Mouse (Mus musculus): Measurements from ENCODE around the gene Baz2b.
A peak's percentile ranks its signal among the peaks of the same experiment; 100 is the strongest.

Gene Baz2b

DNA sequence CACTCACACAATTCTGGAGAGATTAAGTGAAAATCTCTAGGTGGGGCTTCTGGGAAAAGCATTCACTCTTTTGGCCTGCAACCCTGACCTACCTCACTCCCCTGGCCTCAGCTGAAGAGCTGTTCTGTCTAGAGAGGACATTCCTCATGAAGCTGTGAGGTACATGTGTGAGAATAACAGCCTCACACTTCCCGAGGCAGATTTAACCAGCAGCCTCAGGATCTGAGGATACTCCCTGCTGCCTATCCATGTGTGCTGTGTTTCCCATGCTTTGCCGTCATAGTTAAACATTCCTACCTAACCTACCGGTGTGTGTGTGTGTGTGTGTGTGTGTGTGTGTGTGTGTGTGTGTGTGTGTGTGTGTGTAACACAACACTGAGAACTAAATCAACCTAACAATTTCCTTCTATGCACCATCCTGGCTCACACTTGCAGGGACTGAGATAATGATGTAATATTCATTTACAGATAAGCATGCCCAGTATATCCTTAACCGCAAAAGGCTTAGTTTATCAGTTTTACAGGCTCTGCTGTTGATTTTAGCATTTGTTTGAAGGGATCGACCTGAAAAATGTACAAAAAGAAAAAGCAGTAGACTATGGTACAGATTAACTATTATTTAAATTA, 206.5 kb downstream of the Baz2b start:
- no peak for DNase-seq (ENCODE audit: low spot score)

- DNase-seq (ENCODE audit: low spot score), result no peak
Observed at GRCm38 (mm10) chr2:60000268-60000667, 209.4 kb downstream of the Baz2b start.

DNA sequence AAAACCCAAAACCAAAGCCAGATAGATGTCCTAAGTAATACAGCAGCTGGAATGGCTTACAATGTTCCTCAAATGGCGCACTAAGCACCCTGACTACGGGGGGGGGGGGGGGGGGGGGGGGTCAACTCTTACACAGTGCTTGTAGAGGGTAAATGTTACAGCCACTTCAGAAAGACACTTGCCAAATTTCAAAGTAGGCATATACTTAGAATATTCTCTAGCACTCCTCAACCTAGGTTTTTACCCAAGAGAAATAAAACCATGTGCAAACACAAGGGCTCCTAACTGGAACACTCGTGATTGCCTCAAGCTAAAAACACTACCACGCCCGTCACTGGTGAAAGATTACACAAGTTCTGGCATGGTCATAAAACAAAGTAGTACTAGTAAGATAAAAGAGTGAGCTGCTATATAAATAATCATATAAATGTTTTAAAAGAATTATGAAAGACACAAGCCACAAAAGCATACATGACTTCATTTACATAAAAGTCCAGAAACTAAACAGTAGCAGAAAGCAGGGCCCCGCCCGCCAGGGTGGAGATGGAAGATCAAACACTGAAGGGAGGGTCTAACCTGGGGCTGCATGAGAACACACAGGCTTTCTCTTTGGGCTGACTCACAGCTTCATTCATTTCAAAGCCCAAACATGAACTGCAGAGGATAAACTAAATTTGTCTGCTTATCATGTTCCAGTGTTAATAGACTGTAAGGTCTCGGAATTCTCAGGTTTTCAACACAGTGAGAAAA, 212.0 kb downstream of the Baz2b start:
- no peak for DNase-seq (ENCODE audit: low spot score)

DNA sequence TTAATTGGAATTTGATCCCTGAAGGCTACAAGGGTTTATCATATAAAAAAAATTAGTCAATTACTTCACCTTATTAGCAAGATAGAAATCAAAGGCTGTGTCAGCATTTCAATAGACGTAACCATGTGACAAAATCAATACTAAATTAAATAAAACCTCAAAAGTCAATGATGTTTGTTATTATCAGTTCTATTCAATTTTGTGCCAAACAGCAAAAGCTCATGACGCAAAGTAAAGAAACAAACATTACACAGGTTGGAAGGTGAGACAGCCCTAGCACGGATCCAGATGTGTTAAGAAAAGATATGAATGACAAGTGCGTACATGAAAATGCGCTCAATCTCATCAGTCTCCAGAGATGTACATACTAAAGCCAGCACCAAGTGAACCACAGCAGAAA, 212.7 kb downstream of the Baz2b start:
- DNase-seq (ENCODE audit: low spot score), result no peak

GRCm38 (mm10) chr2:59993190-59993535, 216.5 kb downstream of the Baz2b start:
- no peak for DNase-seq (ENCODE audit: low spot score)

DNA sequence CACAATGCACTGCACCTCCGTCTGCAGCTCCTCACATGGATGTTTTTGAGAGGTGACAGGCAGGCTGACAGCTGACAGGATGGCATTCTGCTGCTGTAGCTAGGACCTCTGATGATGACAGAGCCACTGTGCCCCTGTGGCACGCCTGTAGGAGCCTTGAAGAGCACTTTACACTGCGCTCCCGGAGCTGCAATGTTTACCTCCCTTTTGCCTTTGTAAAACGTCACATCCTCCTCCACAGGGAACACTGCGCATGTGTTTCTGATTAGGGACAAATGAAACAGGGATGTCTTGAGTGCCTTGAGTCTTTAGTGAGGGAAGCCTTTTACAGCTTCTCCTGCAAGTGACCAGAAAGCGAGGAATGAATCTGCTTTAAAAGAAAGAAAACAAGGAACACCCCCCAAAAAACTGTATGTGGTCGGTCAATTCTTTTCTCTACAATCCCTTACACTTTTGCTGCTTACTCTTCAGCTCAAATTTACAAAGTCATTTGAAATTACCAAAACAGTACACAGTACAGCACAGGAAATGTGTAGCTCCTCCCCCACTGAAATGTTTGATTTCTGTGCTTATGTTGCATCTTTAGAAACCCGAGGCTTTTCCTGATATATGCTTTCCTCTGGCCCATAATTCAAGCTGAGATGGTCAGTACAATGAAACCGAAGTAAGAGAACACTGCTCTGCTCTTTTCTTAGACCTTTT, 217.0 kb downstream of the Baz2b start:
- DNase-seq (ENCODE audit: low spot score), result no peak

DNA sequence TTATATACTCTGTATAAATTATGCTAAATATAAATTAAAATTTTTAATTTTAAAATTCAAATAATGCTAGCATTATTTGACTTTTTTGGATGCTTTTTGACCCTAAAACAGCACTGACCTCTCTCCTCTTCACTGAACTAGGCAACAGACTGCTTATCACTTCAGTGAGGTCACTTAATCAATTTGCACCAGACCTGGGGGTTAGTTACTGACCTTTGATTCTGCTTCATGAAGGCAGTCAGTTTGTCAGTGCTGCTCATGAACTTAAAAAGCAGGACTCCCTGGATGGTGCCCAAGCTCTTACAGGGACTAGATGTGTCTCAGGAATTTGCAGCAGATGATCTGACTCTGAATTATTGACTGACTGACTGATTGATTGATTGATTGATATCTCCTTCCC, 217.9 kb downstream of the Baz2b start:
- no peak for DNase-seq (ENCODE audit: low spot score)

DNA sequence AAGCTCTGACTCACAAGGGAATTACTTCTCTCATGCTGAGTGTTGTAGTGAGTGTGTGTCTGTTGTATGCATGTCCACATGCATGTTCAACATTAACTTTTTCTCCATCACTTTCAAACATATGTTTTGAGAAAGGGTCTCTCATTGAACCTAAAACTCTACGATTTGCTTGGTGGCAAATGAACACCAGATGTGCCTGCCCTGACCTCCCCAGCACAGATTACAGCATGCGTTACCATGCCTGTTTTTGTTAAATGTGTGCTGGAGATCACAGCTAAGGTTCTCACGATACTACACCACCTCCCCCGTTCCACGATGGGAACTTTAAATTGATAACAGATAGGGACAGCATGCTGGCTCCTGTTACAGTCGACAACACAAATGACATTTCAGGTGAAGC, 222.1 kb downstream of the Baz2b start:
- no peak for DNase-seq (ENCODE audit: low spot score)

DNA sequence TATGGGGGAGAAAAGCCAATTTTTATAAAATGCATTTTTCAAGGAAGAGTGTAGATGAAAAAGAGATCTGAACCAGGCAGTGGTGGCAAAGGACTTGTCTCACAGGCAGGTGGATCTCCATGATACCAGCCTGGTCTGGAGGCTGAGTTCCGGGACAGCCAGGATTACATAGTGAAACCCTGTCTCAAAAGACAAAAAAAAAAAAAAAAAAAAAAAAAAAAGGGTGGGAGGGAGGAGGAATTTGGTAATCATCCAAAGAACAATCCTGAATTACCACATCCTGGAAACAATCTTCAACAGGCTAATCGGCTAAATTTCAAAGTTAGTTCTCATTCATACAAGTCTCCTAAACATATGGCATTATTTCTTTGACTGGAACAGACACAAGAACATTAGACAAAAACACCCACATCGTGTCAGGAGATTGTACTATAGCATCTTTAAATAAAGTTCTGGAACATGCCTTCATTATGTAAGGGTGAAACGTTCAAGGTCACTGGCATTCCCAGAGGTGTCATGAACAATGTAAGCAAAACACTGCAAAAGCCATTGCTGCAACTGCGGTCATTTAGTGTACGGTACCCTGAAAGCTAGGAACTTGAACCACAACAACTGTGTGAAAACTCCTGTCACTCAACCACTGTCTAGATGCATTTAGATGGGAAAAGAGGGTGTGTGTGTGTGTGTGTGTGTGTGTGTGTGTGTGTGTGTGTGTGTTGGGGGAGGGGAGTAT, 230.0 kb downstream of the Baz2b start:
- peak; percentile 10 for DNase-seq (ENCODE audit: low spot score)

GRCm38 (mm10) chr2:59976680-59977079, 233.0 kb downstream of the Baz2b start:
- no peak for DNase-seq (ENCODE audit: low spot score)

DNA sequence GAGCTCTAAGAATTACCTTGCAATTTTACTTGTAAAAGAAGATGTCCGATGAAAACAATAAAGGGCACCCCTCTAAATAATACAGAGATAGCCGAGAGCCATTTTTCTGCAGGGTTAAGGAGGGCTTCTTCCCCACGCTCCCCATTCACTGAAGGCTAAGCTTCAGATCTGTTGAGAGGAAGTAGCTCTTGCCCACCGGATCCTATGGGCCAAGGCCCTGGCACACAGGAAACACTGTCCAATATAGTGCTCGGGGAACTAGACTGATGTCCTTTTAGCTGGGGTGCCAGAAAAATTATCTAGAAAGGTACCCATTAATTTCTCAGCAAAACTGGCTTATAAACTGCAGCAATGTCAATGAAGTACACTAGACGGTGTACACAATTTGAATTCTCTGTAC, 233.9 kb downstream of the Baz2b start:
- DNase-seq (ENCODE audit: low spot score), result no peak

- no peak for DNase-seq (ENCODE audit: low spot score)
Observed at GRCm38 (mm10) chr2:59973962-59974361, 235.7 kb downstream of the Baz2b start.

DNA sequence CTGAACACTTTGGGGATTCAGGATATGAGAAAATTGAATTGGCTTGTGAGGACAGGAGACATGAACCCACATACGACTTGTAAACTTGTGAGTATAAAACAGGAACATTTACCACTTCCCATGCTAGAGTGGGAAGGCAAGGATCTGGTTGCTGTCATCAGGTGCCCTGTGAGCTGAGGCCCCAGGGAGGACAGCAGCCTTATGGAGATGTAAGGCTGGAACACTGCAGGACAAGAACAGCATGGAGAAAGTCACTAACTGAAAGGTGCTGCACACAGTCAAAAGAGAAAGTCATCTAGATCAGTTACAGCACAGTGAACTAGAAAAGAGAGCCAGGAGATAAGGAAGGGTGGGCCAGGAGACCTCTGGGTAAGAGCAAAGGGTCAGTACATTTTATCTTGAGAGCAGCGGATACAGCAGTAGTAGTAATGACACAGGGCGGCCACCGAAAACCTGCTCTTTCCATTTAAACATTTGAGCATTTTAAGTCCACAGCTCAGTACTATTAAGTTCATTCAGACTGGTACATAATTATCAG, 236.5 kb downstream of the Baz2b start:
- no peak for DNase-seq (ENCODE audit: low spot score)

DNA sequence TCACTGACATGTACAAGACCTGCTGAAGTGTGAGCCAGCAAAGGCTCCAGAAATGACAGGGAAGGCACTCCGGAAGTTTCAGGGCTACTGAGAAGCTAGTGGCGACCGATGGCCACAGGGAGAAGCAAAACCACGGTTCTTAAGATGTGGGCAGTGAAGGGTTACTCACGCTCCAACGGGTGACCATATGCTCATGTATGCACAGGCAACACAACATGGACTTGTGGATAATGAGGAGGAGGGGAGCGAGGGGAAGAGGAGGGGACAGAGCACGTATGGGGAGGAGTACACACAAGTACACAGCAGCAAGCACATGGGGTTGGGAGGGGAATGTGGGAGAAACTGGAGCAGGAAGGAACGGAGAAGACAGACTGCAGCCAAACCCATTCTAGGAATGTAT, 239.1 kb downstream of the Baz2b start:
- DNase-seq (ENCODE audit: low spot score), result no peak

GRCm38 (mm10) chr2:59969099-59969498, 240.5 kb downstream of the Baz2b start:
- no peak for DNase-seq (ENCODE audit: low spot score)

DNA sequence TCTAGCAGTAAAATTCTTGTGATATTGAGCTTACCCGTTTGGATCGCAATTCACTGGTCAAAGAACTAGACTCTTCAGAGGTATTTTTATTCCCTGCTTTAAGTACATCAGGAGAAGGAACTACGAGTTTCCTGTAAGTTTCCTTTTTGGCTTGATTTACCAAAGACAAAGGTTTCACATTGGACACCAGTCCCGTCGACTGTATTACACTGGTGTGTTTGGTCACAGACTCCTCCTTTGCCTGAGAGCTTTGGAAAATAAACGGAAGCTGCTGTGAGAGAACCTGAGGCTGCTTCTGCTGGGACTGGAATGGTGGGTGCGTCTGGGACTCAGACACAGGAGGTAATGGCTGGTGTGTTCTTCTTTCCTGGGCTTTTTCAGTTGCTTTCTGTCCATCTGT, 241.0 kb downstream of the Baz2b start:
- DNase-seq (ENCODE audit: low spot score), result no peak

GRCm38 (mm10) chr2:59966454-59966853, 243.2 kb downstream of the Baz2b start:
- no peak for DNase-seq (ENCODE audit: low spot score)

DNA sequence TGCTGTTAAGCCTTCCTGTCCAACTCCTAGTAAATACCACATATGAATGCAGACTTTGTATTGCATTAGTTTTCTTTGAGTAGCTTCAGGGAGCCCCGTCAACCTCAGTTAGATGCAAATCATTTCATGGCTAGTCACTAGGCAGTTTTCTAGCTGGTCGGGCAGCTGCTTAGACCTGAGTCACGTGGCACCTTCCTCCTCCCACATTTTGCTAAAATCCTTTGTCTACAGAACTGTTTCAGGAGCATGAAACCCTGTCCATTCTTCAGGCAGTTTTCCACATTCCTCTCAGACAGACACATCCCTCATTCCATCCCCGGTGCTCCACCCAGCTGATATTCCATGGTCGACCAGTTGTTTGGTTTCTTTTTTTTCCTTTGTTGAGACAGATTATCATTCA, 246.6 kb downstream of the Baz2b start:
- no peak for DNase-seq (ENCODE audit: low spot score)

- no peak for DNase-seq (ENCODE audit: low spot score)
Observed at GRCm38 (mm10) chr2:59962579-59962978, 247.1 kb downstream of the Baz2b start.

DNA sequence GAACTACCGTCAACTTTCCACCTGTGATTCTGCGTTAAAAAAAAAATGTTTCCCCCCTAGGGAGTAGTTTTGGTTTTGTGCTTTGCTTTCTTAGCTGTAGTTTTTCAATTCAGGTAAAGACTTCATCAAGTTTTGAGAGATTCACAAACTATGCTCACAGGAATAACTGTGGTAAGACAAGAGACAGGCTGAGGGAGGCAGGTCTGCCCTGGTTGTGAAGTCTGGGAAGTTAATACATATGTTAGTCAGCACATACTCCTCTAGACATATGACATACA, 249.2 kb downstream of the Baz2b start:
- no peak for DNase-seq (ENCODE audit: low spot score)

- DNase-seq (ENCODE audit: low spot score), result no peak
Observed at GRCm38 (mm10) chr2:59959668-59960494, 249.8 kb downstream of the Baz2b start.

DNA sequence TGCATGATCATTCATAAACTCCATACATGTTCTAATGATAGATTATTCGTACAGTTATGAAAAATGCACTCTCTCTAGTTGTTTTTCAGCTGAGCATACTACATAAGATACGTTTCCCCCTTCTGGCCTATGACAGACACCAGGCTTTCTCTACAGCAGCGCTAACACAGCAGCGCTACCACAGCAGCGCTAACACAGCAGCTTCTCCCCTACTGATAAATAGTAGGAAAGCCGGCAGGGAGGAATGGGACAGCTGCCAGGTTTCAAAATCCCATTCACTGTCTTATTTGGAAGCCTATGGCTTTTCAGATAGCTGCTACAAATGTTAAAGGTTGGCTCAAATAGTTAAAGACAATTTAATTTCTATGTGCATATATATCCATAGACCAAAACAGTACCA, 251.1 kb downstream of the Baz2b start:
- peak; percentile 39 for DNase-seq (ENCODE audit: low spot score)
